Mouse (Mus musculus): ENCODE measurements around the gene Trip4. TPM values are rescaled to one million over a fixed set of nuclear protein-coding genes. Genes with fewer than 3 reads are reported as not detected.

Gene Trip4
- total and polyA plus RNA-seq, 3 experiments = 13.4 to 13.5 TPM; not detected in 1

DNA sequence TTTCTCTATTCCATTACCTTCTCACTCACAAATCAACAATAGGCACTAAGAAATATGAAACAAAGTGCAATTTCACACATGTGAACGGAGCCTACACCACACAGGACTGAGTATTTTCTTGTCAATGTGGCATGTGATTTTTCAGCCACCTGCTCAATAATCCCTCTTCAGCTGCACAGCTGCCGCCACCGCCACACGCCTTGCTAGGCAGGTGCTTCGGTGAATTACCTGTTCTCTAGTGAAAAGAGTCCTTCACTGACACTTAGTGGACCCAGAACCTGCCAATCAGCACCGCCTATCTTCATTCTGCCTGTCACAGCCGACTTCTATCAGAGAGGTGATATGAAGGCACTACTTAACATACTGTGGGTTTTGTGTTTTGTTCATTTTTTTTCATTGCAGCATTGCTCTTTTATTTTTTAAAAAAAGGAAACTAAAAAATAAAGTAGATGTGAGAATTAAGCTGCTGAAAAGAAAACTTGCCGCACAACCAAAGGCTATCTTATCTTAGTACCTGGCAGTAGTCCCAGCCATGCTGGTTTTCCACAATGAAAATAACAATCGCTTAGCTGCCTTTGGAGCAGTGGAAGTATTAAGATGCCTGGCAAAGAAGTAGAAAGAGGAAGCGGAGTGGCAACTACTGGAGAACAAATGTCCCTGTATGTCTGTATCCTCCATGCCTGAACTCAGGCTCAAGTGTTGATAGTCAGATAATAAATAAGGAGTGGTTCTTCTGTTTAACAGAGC is 84.7 kb downstream of the Trip4 start:
- peak; percentile 85 for DNase-seq (ENCODE audit: low read depth, low spot score)
- TF ChIP-seq SIN3A (IDR thresholded peaks at IDR 0.05; ENCODE audit: low read length) = peak; percentile 95
- TF ChIP-seq TCF12 (IDR thresholded peaks at IDR 0.05; ENCODE audit: low read depth, low read length) = peak; percentile 10; the same call in 1 of the 2 replicates
- TF ChIP-seq MAX (IDR thresholded peaks at IDR 0.05; ENCODE audit: low read length) = peak; percentile 58; the same call in 1 of the 2 replicates
- no peak for TF ChIP-seq MAFK (IDR thresholded peaks at IDR 0.05; ENCODE audit: borderline replicate concordance, low read depth, low read length)
- TF ChIP-seq MEF2A (IDR thresholded peaks at IDR 0.05; ENCODE audit: extremely low read depth, insufficient replicate concordance, low read depth, low read length, poor library complexity, severe bottlenecking) = 0 out of 2 replicates have a peak, but pooled peaks have one; percentile 10
- TF ChIP-seq TAL1 (IDR thresholded peaks at IDR 0.05; ENCODE audit: low read length) = peak; percentile 46
- TF ChIP-seq POLR2AphosphoS5 (IDR thresholded peaks at IDR 0.05; ENCODE audit: borderline replicate concordance, low read depth, low read length) = no peak
- peak; percentile 77 for TF ChIP-seq RCOR1 (IDR thresholded peaks at IDR 0.05; ENCODE audit: low read depth, low read length)
- TF ChIP-seq CHD2 (IDR thresholded peaks at IDR 0.05; ENCODE audit: low read length) = no peak
- TF ChIP-seq MYC (IDR thresholded peaks at IDR 0.05; ENCODE audit: low read depth, low read length) = peak; percentile 83
- no peak for TF ChIP-seq E2F4 (IDR thresholded peaks at IDR 0.05; ENCODE audit: borderline replicate concordance, low read depth, low read length)
- no peak for TF ChIP-seq ZKSCAN1 (IDR thresholded peaks at IDR 0.05; ENCODE audit: low read depth, low read length)
- peak; percentile 93 for TF ChIP-seq MXI1 (IDR thresholded peaks at IDR 0.05; ENCODE audit: low read depth, low read length)
- TF ChIP-seq ZNF384 (IDR thresholded peaks at IDR 0.05; ENCODE audit: low read depth, low read length) = 0 out of 2 replicates have a peak, but pooled peaks have one; percentile 61
- TF ChIP-seq GATA1 (IDR thresholded peaks at IDR 0.05; ENCODE audit: low read depth, low read length) = peak; percentile 76
- TF ChIP-seq EP300 (IDR thresholded peaks at IDR 0.05; ENCODE audit: low read depth in 1 of 2, low read length in 2 of 2) = peak; percentile 65 to 78
- TF ChIP-seq USF1 (IDR thresholded peaks at IDR 0.05; ENCODE audit: low read depth, low read length) = no peak
- peak; percentile 80 for TF ChIP-seq ETS1 (IDR thresholded peaks at IDR 0.05; ENCODE audit: low read depth, low read length)
- Histone ChIP-seq H3K27ac (ENCODE audit: control insufficient read depth, low read depth, low read length) (peak overlapping the region; percentile 60), H3K9me3 (replicated peaks; ENCODE audit: insufficient read depth, low read length) (no peaks in the 10 kb centered on the region), H3K4me3 (ENCODE audit: control insufficient read depth in 1 of 2, insufficient read depth in 1 of 2, low read depth in 2 of 2, low read length in 2 of 2) (peak overlapping the region; percentile 21 to 29), H3K27me3 (ENCODE audit: control insufficient read depth in 1 of 2, insufficient read depth in 2 of 2, low read length in 2 of 2) (no peaks in the 10 kb centered on the region), H3K9ac (ENCODE audit: control insufficient read depth, low read depth, low read length, poor library complexity, severe bottlenecking) (peak overlapping the region; percentile 41), H3K79me2 (ENCODE audit: control insufficient read depth, insufficient read depth, low read length, poor library complexity) (peaks cover 43% of the 10 kb centered on the region), H3K4me1 (ENCODE audit: control insufficient read depth in 1 of 2, insufficient read depth in 2 of 2, low read length in 2 of 2) (peaks cover 7 to 17% of the 10 kb centered on the region in 2 experiments), H3K36me3 (ENCODE audit: control insufficient read depth in 1 of 2, insufficient read depth in 2 of 2, low read length in 2 of 2) (peaks cover 0 to 30% of the 10 kb centered on the region in 2 experiments; a peak in 2 of 4 replicates)

GRCm38 (mm10) chr9:65822011-65822410 is 86.6 kb downstream of the Trip4 start:
- Histone ChIP-seq H3K36me3 (ENCODE audit: control insufficient read depth in 1 of 2, insufficient read depth in 2 of 2, low read length in 2 of 2) (peaks cover 0 to 25% of the 10 kb centered on the region in 2 experiments; a peak in 2 of 4 replicates), H3K4me3 (ENCODE audit: control insufficient read depth in 1 of 2, insufficient read depth in 1 of 2, low read depth in 2 of 2, low read length in 2 of 2) (no peak overlapping the region), H3K79me2 (ENCODE audit: control insufficient read depth, insufficient read depth, low read length, poor library complexity) (peaks cover 44% of the 10 kb centered on the region), H3K9me3 (replicated peaks; ENCODE audit: insufficient read depth, low read length) (no peaks in the 10 kb centered on the region), H3K27me3 (ENCODE audit: control insufficient read depth in 1 of 2, insufficient read depth in 2 of 2, low read length in 2 of 2) (no peaks in the 10 kb centered on the region), H3K9ac (ENCODE audit: control insufficient read depth, low read depth, low read length, poor library complexity, severe bottlenecking) (no peak overlapping the region), H3K4me1 (ENCODE audit: control insufficient read depth in 1 of 2, insufficient read depth in 2 of 2, low read length in 2 of 2) (peaks cover 7 to 17% of the 10 kb centered on the region in 2 experiments), H3K27ac (ENCODE audit: control insufficient read depth, low read depth, low read length) (no peak overlapping the region)
- no peak for DNase-seq (ENCODE audit: low read depth, low spot score)
- TF ChIP-seq NELFE (IDR thresholded peaks at IDR 0.05; ENCODE audit: low read depth, low read length) (no peak), ZNF384 (IDR thresholded peaks at IDR 0.05; ENCODE audit: low read depth, low read length) (peak; percentile 47; the same call in 1 of the 2 replicates), MAFK (IDR thresholded peaks at IDR 0.05; ENCODE audit: borderline replicate concordance, low read depth, low read length) (no peak), TBP (IDR thresholded peaks at IDR 0.05; ENCODE audit: low read depth, low read length) (no peak), BHLHE40 (IDR thresholded peaks at IDR 0.05; ENCODE audit: borderline replicate concordance, low read depth, low read length) (no peak)
